Mouse (Mus musculus) cortical plate, adult 2 months (tissue): ENCODE measurements around the gene Tgtp2.
A peak's percentile ranks its signal among the peaks of the same experiment; 100 is the strongest.

Source experiments
- CTCF ChIP-seq: fragments of 200-500 bp; IDR thresholded peaks from 2 replicates; pipeline ENCODE4 v1.5.1; 2011; ENCODE audit warnings: mild to moderate bottlenecking, control low read depth, low read length; ENCODE audit not compliant: insufficient read depth; ENCODE audit errors: extremely low read depth
- POLR2A ChIP-seq: fragments of 200-500 bp; IDR thresholded peaks from 2 replicates; pipeline ENCODE4 v1.6.1; 2011; ENCODE audit warnings: mild to moderate bottlenecking, low read length, control low read depth; ENCODE audit not compliant: insufficient read depth; ENCODE audit errors: extremely low read depth

- TF ChIP-seq POLR2A (no peak), CTCF (peak; percentile 10; the same call in 1 of the 2 replicates)
Measured at GRCm38 (mm10) chr11:49084875-49085274, 20.9 kb upstream of the Tgtp2 start.
